Comparison of ENCODE assay signal across 9 mouse cellular contexts in the genomic region with DNA sequence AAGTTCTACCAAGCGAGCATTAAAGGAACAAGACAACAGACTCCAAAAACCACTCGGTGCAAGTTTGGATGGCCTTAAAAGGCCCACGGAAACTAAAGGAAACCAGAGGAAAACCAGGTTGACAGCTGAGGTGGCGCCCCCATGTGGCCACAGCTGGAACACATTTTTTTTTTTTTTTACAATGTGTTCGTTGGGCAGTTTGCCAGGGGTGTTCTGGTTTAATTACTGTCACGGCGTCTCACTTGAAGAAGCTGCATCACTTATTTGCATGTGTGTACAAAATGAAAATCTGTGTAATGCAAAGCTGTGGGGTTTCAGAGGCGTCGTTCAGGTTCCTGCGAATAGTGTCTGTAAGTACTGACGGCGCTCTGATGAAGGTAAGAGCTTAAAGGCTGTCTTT.
DNase-seq lines count a peak whose midpoint lies in the region; ATAC-seq and TF ChIP-seq lines count a peak whose summit lies in the region.
"Had no signal": no experiment of that assay in that cellular context is flagged by ENCODE, and none has a peak within 500 bp of the region (broad histone marks: within the 10 kb centered on the region; RNA-seq: fewer than 3 reads in every experiment).

No protein-coding gene starts in this region.

- H3K4me1 ChIP-seq in hindbrain, embryonic 11.5 days (replicated peaks; ENCODE audit: control insufficient read depth, insufficient read depth, low read length), result no peaks in the 10 kb centered on the region
- H3K4me1 ChIP-seq in hindbrain, embryonic 16.5 days (ENCODE audit: control insufficient read depth, insufficient read depth, low read depth, low read length), result no peaks in the 10 kb centered on the region
- no peaks in the 10 kb centered on the region for H3K4me1 ChIP-seq in embryonic facial prominence, embryonic 10.5 days
- H3K4me1 ChIP-seq in stomach, postnatal 0 days (replicated peaks; ENCODE audit: control insufficient read depth, insufficient read depth), result no peaks in the 10 kb centered on the region

- H3K4me3 ChIP-seq in hindbrain, embryonic 11.5 days (ENCODE audit: low read depth, low read length), result no peak overlapping the region
- H3K4me3 ChIP-seq in hindbrain, embryonic 16.5 days (ENCODE audit: low read length), result no peak overlapping the region
- no peak overlapping the region for H3K4me3 ChIP-seq in embryonic facial prominence, embryonic 10.5 days
- H3K4me3 ChIP-seq in stomach, postnatal 0 days (ENCODE audit: low read depth, low read length), result no peak overlapping the region
- H3K4me3 ChIP-seq: hindbrain, embryonic 15.5 days had no signal

- H3K27me3 ChIP-seq in hindbrain, embryonic 11.5 days (ENCODE audit: control insufficient read depth, insufficient read depth, low read length), result no peaks in the 10 kb centered on the region; the same call in 1 of the 2 replicates
- no peaks in the 10 kb centered on the region for H3K27me3 ChIP-seq in hindbrain, embryonic 16.5 days (replicated peaks; ENCODE audit: control insufficient read depth, insufficient read depth, low read length)
- no peaks in the 10 kb centered on the region for H3K27me3 ChIP-seq in embryonic facial prominence, embryonic 10.5 days (replicated peaks; ENCODE audit: low read depth, poor library complexity, severe bottlenecking)
- no peaks in the 10 kb centered on the region for H3K27me3 ChIP-seq in stomach, postnatal 0 days (ENCODE audit: control insufficient read depth, insufficient read depth, low read length)
- H3K27me3 ChIP-seq: hindbrain, embryonic 15.5 days had no signal

- TF ChIP-seq CTCF in stomach, postnatal 0 days (IDR thresholded peaks at IDR 0.05; ENCODE audit: low read depth), result peak; percentile 64

- H3K4me2 ChIP-seq in hindbrain, embryonic 11.5 days (replicated peaks; ENCODE audit: low read depth, low read length), result no peak overlapping the region
- H3K4me2 ChIP-seq in hindbrain, embryonic 16.5 days (ENCODE audit: low read length), result no peak overlapping the region
- no peak overlapping the region for H3K4me2 ChIP-seq in stomach, postnatal 0 days (replicated peaks; ENCODE audit: low read depth)
- H3K4me2 ChIP-seq: hindbrain, embryonic 15.5 days had no signal

- 63% methylated on average over 12 of the region's 12 CpGs for WGBS in hindbrain, embryonic 11.5 days
- WGBS in hindbrain, embryonic 16.5 days, result 31% methylated on average over 12 of the region's 12 CpGs
- 67% methylated on average over 12 of the region's 12 CpGs for WGBS in embryonic facial prominence, embryonic 10.5 days
- WGBS in stomach, postnatal 0 days, result 64% methylated on average over 12 of the region's 12 CpGs

- no peak overlapping the region for H3K27ac ChIP-seq in hindbrain, embryonic 11.5 days (ENCODE audit: low read depth, low read length)
- no peak overlapping the region for H3K27ac ChIP-seq in hindbrain, embryonic 16.5 days (ENCODE audit: low read depth, low read length)
- H3K27ac ChIP-seq in embryonic facial prominence, embryonic 10.5 days (replicated peaks), result no peak overlapping the region
- no peak overlapping the region for H3K27ac ChIP-seq in stomach, postnatal 0 days (replicated peaks)
- H3K27ac ChIP-seq: hindbrain, embryonic 15.5 days had no signal

- no peak for ATAC-seq in hindbrain, embryonic 11.5 days (ENCODE audit: low FRiP score)
- no peak for ATAC-seq in hindbrain, embryonic 16.5 days
- ATAC-seq in stomach, postnatal 0 days (ENCODE audit: low FRiP score, low TSS enrichment), result no peak
- no peak for ATAC-seq in erythroblast, adult 5-6 weeks (replicated peaks; ENCODE audit: low FRiP score, poor library complexity, severe bottlenecking)

- no peak for TF ChIP-seq EP300 in stomach, postnatal 0 days (optimal IDR thresholded peaks at IDR 0.05)

- no peaks in the 10 kb centered on the region for H3K9me3 ChIP-seq in hindbrain, embryonic 11.5 days (ENCODE audit: control insufficient read depth, low read length)
- H3K9me3 ChIP-seq in hindbrain, embryonic 16.5 days (ENCODE audit: control insufficient read depth, low read length), result no peaks in the 10 kb centered on the region
- no peaks in the 10 kb centered on the region for H3K9me3 ChIP-seq in embryonic facial prominence, embryonic 10.5 days
- no peaks in the 10 kb centered on the region for H3K9me3 ChIP-seq in stomach, postnatal 0 days (ENCODE audit: control insufficient read depth, low read length)
- H3K9me3 ChIP-seq: hindbrain, embryonic 15.5 days had no signal

- H3K36me3 ChIP-seq in hindbrain, embryonic 11.5 days (ENCODE audit: control insufficient read depth, insufficient read depth, low read length), result no peaks in the 10 kb centered on the region
- no peaks in the 10 kb centered on the region for H3K36me3 ChIP-seq in hindbrain, embryonic 16.5 days (ENCODE audit: control insufficient read depth, insufficient read depth, low read length)
- no peaks in the 10 kb centered on the region for H3K36me3 ChIP-seq in embryonic facial prominence, embryonic 10.5 days (replicated peaks)
- no peaks in the 10 kb centered on the region for H3K36me3 ChIP-seq in stomach, postnatal 0 days (ENCODE audit: control insufficient read depth, insufficient read depth, low read length)
- H3K36me3 ChIP-seq: hindbrain, embryonic 15.5 days had no signal

- peak; percentile 62 for DNase-seq in hindbrain, embryonic 11.5 days (ENCODE audit: low spot score)
- peak; percentile 36 to 44 for DNase-seq in right cerebral cortex, postnatal 10 days (ENCODE audit: low spot score in 2 of 2)
- DNase-seq in right cerebral cortex, postnatal 25 days, result no peak
- peak; percentile 22 for DNase-seq in embryonic facial prominence, embryonic 10.5 days (ENCODE audit: low spot score)
- DNase-seq in stomach, postnatal 0 days (ENCODE audit: low spot score), result no peak
- DNase-seq in urinary bladder, adult 2 months (ENCODE audit: low spot score), result no peak

- no peak overlapping the region for H3K9ac ChIP-seq in hindbrain, embryonic 11.5 days (ENCODE audit: low read depth, low read length)
- no peak overlapping the region for H3K9ac ChIP-seq in hindbrain, embryonic 16.5 days (ENCODE audit: low read depth, low read length)
- no peak overlapping the region for H3K9ac ChIP-seq in stomach, postnatal 0 days (ENCODE audit: low read length)
- H3K9ac ChIP-seq: hindbrain, embryonic 15.5 days had no signal

Comparison
In these comparisons a context has a peak if more than half of its experiments do, and no peak if none do; other contexts are left out.
1. DNase-seq: peak in hindbrain, embryonic 11.5 days (single experiment), right cerebral cortex, postnatal 10 days (2 of 2) and embryonic facial prominence, embryonic 10.5 days (single experiment); none in right cerebral cortex, postnatal 25 days (single experiment), stomach, postnatal 0 days (single experiment) and urinary bladder, adult 2 months (single experiment).